In genomic region chr19:12795511-12796327, GRCm38 (mm10) we compare ENCODE assay signal across 8 mouse cellular contexts. TPM values are rescaled to one million over a fixed set of nuclear protein-coding genes. Genes with fewer than 3 reads are reported as not detected.
DNase-seq lines count a peak whose midpoint lies in the region; ATAC-seq and TF ChIP-seq lines count a peak whose summit lies in the region.

Gene Zfp91 (minus strand): TSS chr19:12796126.
Gene Lpxn (plus strand): TSS chr19:12796193.

- H3K4me2 ChIP-seq in hindbrain, embryonic 13.5 days: peak within 1 kb of the TSS; percentile 78

- in situ Hi-C loops in Patski (cut with MboI; ENCODE audit: low pct_unique_long_range_greater_than_20kb): loop anchor here (10.0 to 25.0 kb wide), 2 partner anchors 781 to 1008 kb away; no protein-coding TSS in a partner anchor

- DNase-seq in Patski (ENCODE audit: low read depth, low spot score): peak; percentile 94
- peak; percentile 97 to 98 for DNase-seq in cerebellum, postnatal 14 days
- peak; percentile 96 to 97 for DNase-seq in frontal cortex, postnatal 14 days (ENCODE audit: low spot score in 2 of 2)
- DNase-seq in layer of hippocampus, postnatal 25 days (ENCODE audit: extremely low spot score in 1 of 2, low spot score in 1 of 2): peak; percentile 81 to 89
- peak; percentile 98 for DNase-seq in lung, postnatal 25 days (ENCODE audit: low spot score)
- peak; percentile 98 for DNase-seq in retina, embryonic 14.5 days (ENCODE audit: low spot score)
- DNase-seq in thymus, postnatal 4 days: peak; percentile 97

- H3K27ac ChIP-seq in hindbrain, embryonic 13.5 days: peak within 1 kb of the TSS; percentile 99

- peaks cover 13% of the 10 kb centered on the region for H3K4me1 ChIP-seq in hindbrain, embryonic 13.5 days (replicated peaks)

- ATAC-seq in Patski: peak; percentile 81
- ATAC-seq in hindbrain, embryonic 13.5 days (ENCODE audit: low FRiP score): peak; percentile 97

- no peaks in the 10 kb centered on the region for H3K27me3 ChIP-seq in Patski
- no peaks in the 10 kb centered on the region for H3K27me3 ChIP-seq in hindbrain, embryonic 13.5 days

- H3K36me3 ChIP-seq in hindbrain, embryonic 13.5 days: no peaks in the 10 kb centered on the region

- peak within 1 kb of the TSS; percentile 91 for H3K4me3 ChIP-seq in hindbrain, embryonic 13.5 days

- POLR2A ChIA-PET in Patski (lab: Charles Lee): interaction anchor here (0.7 to 2.9 kb wide), 6 partner anchors 9 to 323 kb away, joined by 3 to 32 read pairs (median 3); no protein-coding TSS in a partner anchor

- H3K9me3 ChIP-seq in hindbrain, embryonic 13.5 days: no peaks in the 10 kb centered on the region

- under 1% methylated on average over 66 of the region's 76 CpGs for WGBS in hindbrain, embryonic 13.5 days

- no peak for TF ChIP-seq CTCF in Patski (IDR thresholded peaks at IDR 0.05)

- CTCF ChIA-PET in Patski (lab: Charles Lee): interaction anchor here (0.8 to 1.1 kb wide), 4 partner anchors 14 to 200 kb away, joined by 3 to 5 read pairs (median 3); no protein-coding TSS in a partner anchor

- peak within 1 kb of the TSS; percentile 98 for H3K9ac ChIP-seq in hindbrain, embryonic 13.5 days

RNA-seq across cellular contexts. Expression of gene Zfp91, which starts in this region (rescaled TPM):
- 94.3 TPM for polyA plus RNA-seq in Patski (2021)
- 14.7 and 15.8 TPM in 2 replicates for polyA plus RNA-seq in hindbrain, embryonic 13.5 days (2015; fragmentation: Nextera tagmentation; extraction: Ambion mirVana)
- total RNA-seq in layer of hippocampus, postnatal 25 days (2021): 100 to 1,000 TPM in 1 of 2 experiments, 10 to 100 TPM in 1; 92.1 to 101 TPM

RNA-seq across cellular contexts. Expression of gene Lpxn, which starts in this region (rescaled TPM):
- polyA plus RNA-seq in Patski (2021): 1.0 TPM
- polyA plus RNA-seq in hindbrain, embryonic 13.5 days (2015; fragmentation: Nextera tagmentation; extraction: Ambion mirVana): 1.5 and 1.6 TPM in 2 replicates
- total RNA-seq in layer of hippocampus, postnatal 25 days (2021): 1 to 10 TPM; 1.6 to 2.2 TPM

Comparison
In these comparisons a context has a peak if more than half of its experiments do, and no peak if none do; other contexts are left out.
1. Peak in every context shown above with its lines: DNase-seq, ATAC-seq, H3K4me3 ChIP-seq and H3K27ac ChIP-seq.